Mouse (Mus musculus) hindbrain, postnatal 0 days (tissue): ENCODE measurements around the gene Akr1b10. TPM values are rescaled to one million over a fixed set of nuclear protein-coding genes. Genes with fewer than 3 reads are reported as not detected.
"Not testable (repeated sequence)": the region's sequence is repeated elsewhere in the genome, so short reads cannot be mapped to it uniquely, and the experiment has no call there.

Experiments used
- ATAC-seq: fragments of 200-750 bp; cut with Nextera tagmentation; 2 replicates; pipeline ENCODE4 v1.8.0; 2017; ENCODE audit warnings: mild to moderate bottlenecking, moderate TSS enrichment, moderate library complexity
- DNase-seq: peaks from one replicate; pipeline ENCODE4 v3.0.0-alpha.2; 2015; ENCODE audit warnings: low spot score
- H3K27ac ChIP-seq: fragments of 300-500 bp; sonication (generic); 2 replicates; pipeline ENCODE4 v1.5.1; 2014; ENCODE audit warnings: mild to moderate bottlenecking
- H3K27me3 ChIP-seq: fragments of 300-500 bp; sonication (generic); 2 replicates; pipeline ENCODE4 v1.6.1; 2014; ENCODE audit warnings: low read length, mixed read lengths; ENCODE audit not compliant: insufficient read depth
- H3K36me3 ChIP-seq: fragments of 300-500 bp; sonication (generic); 2 replicates; pipeline ENCODE4 v1.6.1; 2014; ENCODE audit warnings: low read length, mixed read lengths; ENCODE audit not compliant: insufficient read depth
- H3K4me1 ChIP-seq: fragments of 300-500 bp; sonication (generic); 2 replicates; pipeline ENCODE4 v1.6.1; 2014; ENCODE audit warnings: antibody characterized with exemption, low read length, mixed read lengths; ENCODE audit not compliant: insufficient read depth
- H3K4me2 ChIP-seq: fragments of 300-500 bp; sonication (generic); 2 replicates; pipeline ENCODE4 v1.6.1; 2014; ENCODE audit warnings: low read depth, mild to moderate bottlenecking, low read length, moderate library complexity, mixed read lengths
- H3K4me3 ChIP-seq: fragments of 300-500 bp; sonication (generic); 2 replicates; pipeline ENCODE4 v1.5.1; 2014; ENCODE audit warnings: low read length
- H3K9ac ChIP-seq: fragments of 300-500 bp; sonication (generic); replicated peaks from 2 replicates; pipeline ENCODE4 v1.6.1; 2014; ENCODE audit warnings: mild to moderate bottlenecking, low read length, moderate library complexity, mixed read lengths
- H3K9me3 ChIP-seq: fragments of 300-500 bp; sonication (generic); 2 replicates; pipeline ENCODE4 v1.6.1; 2016; ENCODE audit warnings: low read length, mixed read lengths
- CTCF ChIP-seq: IDR thresholded peaks from 2 replicates; pipeline ENCODE4 v1.5.1; 2016; ENCODE audit warnings: antibody characterized with exemption, control low read depth, low read depth
- WGBS: fragments of 180-500 bp; shearing (Covaris S2); extraction: QIAGEN DNeasy Blood & Tissue Kit; methylation state at CpG from one replicate; pipeline ENCODE4 v1.1.7; 2014; 5-methylcytosine and 5-hydroxymethylcytosine counted together
- polyA plus RNA-seq: library from polyadenylated mRNA; unstranded; fragments of >200 nt; fragmentation: Nextera tagmentation; extraction: Ambion mirVana; gene quantifications from 2 replicates; pipeline ENCODE4 v1.2.1, GENCODE M21; 2015
- total RNA-seq: library from RNA; depleted of rRNA; stranded (reverse); fragments of >200 nt; gene quantifications from 2 replicates; pipeline ENCODE4 v1.2.3, GENCODE M21; 2014

Akr1b10 gene
- total and polyA plus RNA-seq, 2 experiments from 2014 or later, result 17.2 to 22.0 TPM

- Histone ChIP-seq H3K9me3 (no peaks in the 10 kb centered on the region), H3K4me2 (no peak overlapping the region), H3K4me3 (no peak overlapping the region), H3K27me3 (no peaks in the 10 kb centered on the region), H3K4me1 (no peaks in the 10 kb centered on the region), H3K27ac (no peak overlapping the region), H3K36me3 (no peaks in the 10 kb centered on the region), H3K9ac (no peak overlapping the region)
- TF ChIP-seq CTCF, result no peak
- ATAC-seq (no peak), DNase-seq (peak; percentile 23)
- WGBS, result 27% methylated on average over 9 of the region's 9 CpGs
These were observed 39.1 kb upstream of the Akr1b10 start for GRCm38 (mm10) chr6:34344935-34345334.

GRCm38 (mm10) chr6:34346096-34346898 lies 37.7 kb upstream of the Akr1b10 start:
- 52% methylated on average over 14 of the region's 14 CpGs for WGBS

GRCm38 (mm10) chr6:34350037-34350699 lies 33.9 kb upstream of the Akr1b10 start:
- 82% methylated on average over 12 of the region's 12 CpGs for WGBS
- H3K36me3 ChIP-seq, result no peaks in the 10 kb centered on the region
- ATAC-seq (no peak), DNase-seq (no peak)
- no peak for TF ChIP-seq CTCF
- no peak overlapping the region for H3K4me3 ChIP-seq
- H3K4me1 ChIP-seq, result no peaks in the 10 kb centered on the region
- no peaks in the 10 kb centered on the region for H3K9me3 ChIP-seq
- no peak overlapping the region for H3K4me2 ChIP-seq
- H3K27ac ChIP-seq, result no peak overlapping the region
- H3K9ac ChIP-seq, result no peak overlapping the region
- no peaks in the 10 kb centered on the region for H3K27me3 ChIP-seq

More at GRCm38 (mm10) chr6:34346096-34346898, 37.7 kb upstream of the Akr1b10 start:
- peak; percentile 93 for TF ChIP-seq CTCF
- H3K27ac ChIP-seq, result no peak overlapping the region
- no peak overlapping the region for H3K9ac ChIP-seq
- H3K4me1 ChIP-seq, result no peaks in the 10 kb centered on the region
- DNase-seq, result peak; percentile 90
- H3K4me2 ChIP-seq, result no peak overlapping the region
- H3K36me3 ChIP-seq, result no peaks in the 10 kb centered on the region
- H3K4me3 ChIP-seq, result no peak overlapping the region
- peak; percentile 85 for ATAC-seq
- no peaks in the 10 kb centered on the region for H3K27me3 ChIP-seq
- H3K9me3 ChIP-seq, result no peaks in the 10 kb centered on the region

GRCm38 (mm10) chr6:34351481-34351880 lies 32.5 kb upstream of the Akr1b10 start:
- H3K36me3 ChIP-seq, H3K9ac ChIP-seq, H3K27me3 ChIP-seq, ATAC-seq, H3K4me2 ChIP-seq, H3K4me1 ChIP-seq, H3K4me3 ChIP-seq, DNase-seq, H3K9me3 ChIP-seq, H3K27ac ChIP-seq: not testable (repeated sequence)
- 48% methylated on average over 10 of the region's 10 CpGs for WGBS

- DNase-seq, result no peak
- Histone ChIP-seq H3K4me3 (no peak overlapping the region), H3K36me3 (no peaks in the 10 kb centered on the region), H3K9ac (no peak overlapping the region), H3K4me1 (no peaks in the 10 kb centered on the region), H3K4me2 (no peak overlapping the region), H3K27ac (no peak overlapping the region), H3K9me3 (no peaks in the 10 kb centered on the region), H3K27me3 (no peaks in the 10 kb centered on the region)
- no peak for TF ChIP-seq CTCF
- ATAC-seq, result no peak
- WGBS, result 93% methylated on average over 3 of the region's 3 CpGs
These were observed 31.6 kb upstream of the Akr1b10 start for GRCm38 (mm10) chr6:34352401-34352800.

GRCm38 (mm10) chr6:34353658-34354353 lies 30.2 kb upstream of the Akr1b10 start, which contains the start of gene Akr1b8:
Gene Akr1b8 (plus strand): TSS chr6:34354119.
- no peaks in the 10 kb centered on the region for H3K27me3 ChIP-seq
- no peak within 1 kb of the TSS for H3K9ac ChIP-seq
- peak; percentile 55; the same call in 1 of the 2 replicates for ATAC-seq
- DNase-seq, result peak; percentile 73
- no peak for TF ChIP-seq CTCF
- no peak within 1 kb of the TSS for H3K27ac ChIP-seq
- H3K36me3 ChIP-seq, result no peaks in the 10 kb centered on the region
- no peaks in the 10 kb centered on the region for H3K9me3 ChIP-seq
- 0 out of 2 replicates have a peak within 1 kb of the TSS, but pooled peaks have one; percentile 14 for H3K4me3 ChIP-seq
- H3K4me2 ChIP-seq, result peak within 1 kb of the TSS; percentile 53
- 12% methylated on average over 16 of the region's 16 CpGs for WGBS
- no peaks in the 10 kb centered on the region for H3K4me1 ChIP-seq
